In genomic region chr9:40933323-40933722, GRCm38 (mm10) we compare ENCODE assay signal across 42 mouse cellular contexts. TPM values are rescaled to one million over a fixed set of nuclear protein-coding genes. Genes with fewer than 3 reads are reported as not detected.
"Had no signal": no experiment of that assay in that cellular context is flagged by ENCODE, and none has a peak within 500 bp of the region (broad histone marks: within the 10 kb centered on the region; RNA-seq: fewer than 3 reads in every experiment).

No protein-coding gene starts in this region.

- H3K9me3 ChIP-seq: heart, embryonic 13.5 days; heart, embryonic 15.5 days; hindbrain, embryonic 13.5 days; hindbrain, embryonic 15.5 days; intestine, embryonic 15.5 days; limb, embryonic 13.5 days; limb, embryonic 15.5 days; liver, embryonic 13.5 days; liver, embryonic 15.5 days had no signal

- ATAC-seq: inflammation-experienced regulatory T-cells, adult 6 months; intestine, embryonic 15.5 days; intestine, postnatal 0 days; liver, postnatal 0 days had no signal

- H3K9ac ChIP-seq: heart, embryonic 13.5 days; heart, embryonic 15.5 days; hindbrain, embryonic 13.5 days; hindbrain, embryonic 15.5 days; intestine, embryonic 15.5 days; limb, embryonic 13.5 days; limb, embryonic 15.5 days; liver, embryonic 13.5 days; liver, embryonic 15.5 days; liver, postnatal 0 days had no signal

- H3K27ac ChIP-seq: heart, embryonic 13.5 days; heart, embryonic 15.5 days; hindbrain, embryonic 13.5 days; hindbrain, embryonic 15.5 days; intestine, embryonic 15.5 days; layer of hippocampus, adult 2 months; limb, embryonic 13.5 days; limb, embryonic 15.5 days; liver, embryonic 13.5 days; liver, embryonic 15.5 days had no signal

- H3K36me3 ChIP-seq: heart, embryonic 13.5 days; heart, embryonic 15.5 days; hindbrain, embryonic 13.5 days; hindbrain, embryonic 15.5 days; intestine, embryonic 15.5 days; limb, embryonic 13.5 days; limb, embryonic 15.5 days; liver, embryonic 13.5 days; liver, embryonic 15.5 days had no signal

- H3K27me3 ChIP-seq: heart, embryonic 15.5 days; hindbrain, embryonic 15.5 days; intestine, embryonic 15.5 days; limb, embryonic 13.5 days; limb, embryonic 15.5 days; liver, embryonic 13.5 days; liver, embryonic 15.5 days had no signal

- H3K4me1 ChIP-seq: heart, embryonic 13.5 days; heart, embryonic 15.5 days; hindbrain, embryonic 13.5 days; hindbrain, embryonic 15.5 days; intestine, embryonic 15.5 days; limb, embryonic 13.5 days; limb, embryonic 15.5 days; liver, embryonic 13.5 days; liver, embryonic 15.5 days had no signal

- H3K4me3 ChIP-seq: heart, embryonic 13.5 days; heart, embryonic 15.5 days; hindbrain, embryonic 13.5 days; hindbrain, embryonic 15.5 days; intestine, embryonic 15.5 days; layer of hippocampus, adult 2 months; limb, embryonic 13.5 days; limb, embryonic 15.5 days; liver, embryonic 13.5 days; liver, embryonic 15.5 days had no signal

- H3K4me2 ChIP-seq: heart, embryonic 11.5 days; heart, embryonic 13.5 days; heart, embryonic 15.5 days; hindbrain, embryonic 13.5 days; hindbrain, embryonic 15.5 days; intestine, embryonic 15.5 days; limb, embryonic 13.5 days; limb, embryonic 15.5 days; liver, embryonic 13.5 days; liver, embryonic 15.5 days had no signal

- DNase-seq: gastrocnemius, postnatal 14 days; gastrocnemius, postnatal 36 days; heart, adult 18-20 months; heart, postnatal 14 days; heart, postnatal 36 days; kidney, adult 18-20 months; kidney, adult 8-10 months; kidney, postnatal 10 days; kidney, postnatal 25 days; kidney, postnatal 4 days; layer of hippocampus, adult 9-11 months; layer of hippocampus, postnatal 36 days; left cerebral cortex, postnatal 4 days; liver, embryonic 13.5 days; liver, postnatal 0 days had no signal

RNA-seq across cellular contexts. Expression of gene Jhy, which starts 30.6 kb away (rescaled TPM):
- total RNA-seq: gastrocnemius, adult 18-20 months; gastrocnemius, adult 8-10 months; gastrocnemius, postnatal 14 days; gastrocnemius, postnatal 36 days; heart, adult 18-20 months; heart, adult 8-10 months; heart, postnatal 14 days; heart, postnatal 36 days; hematopoietic stem cell, adult 5-6 weeks; liver, adult 2 months had no signal
- polyA plus RNA-seq: heart, embryonic 11.5 days; heart, embryonic 13.5 days; heart, embryonic 15.5 days; heart, postnatal 0 days; inflammation-experienced regulatory T-cells, adult 6 months; limb, embryonic 13.5 days; limb, embryonic 15.5 days; liver, adult 2 months; liver, embryonic 13.5 days; liver, embryonic 15.5 days; liver, postnatal 0 days had no signal

RNA-seq across cellular contexts. Expression of gene Bsx, which starts 59.4 kb away (rescaled TPM):
- total RNA-seq: gastrocnemius, adult 18-20 months; gastrocnemius, adult 8-10 months; gastrocnemius, postnatal 14 days; gastrocnemius, postnatal 36 days; heart, adult 18-20 months; heart, adult 8-10 months; heart, postnatal 14 days; heart, postnatal 36 days; hematopoietic stem cell, adult 5-6 weeks; layer of hippocampus, adult 2 months; layer of hippocampus, postnatal 14 days; layer of hippocampus, postnatal 36 days; left cerebral cortex, adult 18-20 months; left cerebral cortex, adult 8-10 months; left cerebral cortex, postnatal 10 days; left cerebral cortex, postnatal 4 days; liver, adult 2 months had no signal
- polyA plus RNA-seq: gonadal fat pad, adult 2 months; heart, embryonic 11.5 days; heart, embryonic 13.5 days; heart, embryonic 15.5 days; heart, postnatal 0 days; hindbrain, embryonic 11.5 days; hindbrain, embryonic 13.5 days; hindbrain, embryonic 15.5 days; inflammation-experienced regulatory T-cells, adult 6 months; intestine, embryonic 15.5 days; intestine, postnatal 0 days; kidney, embryonic 14.5 days; kidney, embryonic 16.5 days; limb, embryonic 11.5 days; limb, embryonic 13.5 days; limb, embryonic 15.5 days; liver, adult 2 months; liver, embryonic 13.5 days; liver, embryonic 15.5 days; liver, postnatal 0 days had no signal
